Mouse (Mus musculus) c-Kit-positive CD71-negative TER-119-negative erythroid progenitor cells, embryonic 14.5 days (primary cell): ENCODE measurements at regions not wholly inside any gene's neighbourhood (a gene's known extent, or its start where the extent isn't known, plus 50 kb on each side); places are given as distances from the start of the nearest gene placed in this dataset.

Experiments used
- DNase-seq: peaks from one replicate; pipeline ENCODE4 v3.0.0-alpha.2; 2013; ENCODE audit warnings: low read depth

GRCm38 (mm10) chr14:105630444-105630843 lies 266.2 kb downstream of the Spry2 start:
- DNase-seq, result no peak

GRCm38 (mm10) chr14:105628673-105629072 lies 267.9 kb downstream of the Spry2 start:
- no peak for DNase-seq

GRCm38 (mm10) chr14:105624387-105624786 lies 272.2 kb downstream of the Spry2 start:
- no peak for DNase-seq

- no peak for DNase-seq
Observed at GRCm38 (mm10) chr14:105622166-105622565, 274.5 kb downstream of the Spry2 start.

- DNase-seq, result no peak
Observed at GRCm38 (mm10) chr14:105621124-105621523, 275.5 kb downstream of the Spry2 start.

- no peak for DNase-seq
Observed at GRCm38 (mm10) chr14:105619449-105619848, 277.2 kb downstream of the Spry2 start.

- DNase-seq, result peak; percentile 20
Observed at GRCm38 (mm10) chr14:105615766-105616165, 280.9 kb downstream of the Spry2 start.

- DNase-seq, result no peak
Observed at GRCm38 (mm10) chr14:105612794-105613193, 283.8 kb downstream of the Spry2 start.

- no peak for DNase-seq
Observed at GRCm38 (mm10) chr14:105608804-105609203, 287.8 kb downstream of the Spry2 start.

- no peak for DNase-seq
Observed at GRCm38 (mm10) chr14:105606551-105606950, 290.1 kb downstream of the Spry2 start.

- DNase-seq, result no peak
Observed at GRCm38 (mm10) chr14:105604451-105604850, 292.2 kb downstream of the Spry2 start.

GRCm38 (mm10) chr14:105603047-105603461 lies 293.6 kb downstream of the Spry2 start:
- no peak for DNase-seq

- no peak for DNase-seq
Observed at GRCm38 (mm10) chr14:105599550-105600453, 296.8 kb downstream of the Spry2 start.

GRCm38 (mm10) chr14:105589751-105590150 lies 306.9 kb downstream of the Spry2 start:
- no peak for DNase-seq

- DNase-seq, result no peak
Observed at GRCm38 (mm10) chr14:105589261-105589660, 307.4 kb downstream of the Spry2 start.

- DNase-seq, result no peak
Observed at GRCm38 (mm10) chr14:105588391-105589163, 308.0 kb downstream of the Spry2 start.

GRCm38 (mm10) chr14:105588029-105588390 lies 308.6 kb downstream of the Spry2 start:
- no peak for DNase-seq

- DNase-seq, result no peak
Observed at GRCm38 (mm10) chr14:105584632-105585031, 312.0 kb downstream of the Spry2 start.

- no peak for DNase-seq
Observed at GRCm38 (mm10) chr14:105583497-105583896, 313.1 kb downstream of the Spry2 start.

- DNase-seq, result no peak
Observed at GRCm38 (mm10) chr14:105576266-105576665, 317.9 kb downstream of the Ndfip2 start.

- DNase-seq, result no peak
Observed at GRCm38 (mm10) chr14:105572036-105572891, 313.9 kb downstream of the Ndfip2 start.

- DNase-seq, result no peak
Observed at GRCm38 (mm10) chr14:105570156-105570555, 311.8 kb downstream of the Ndfip2 start.
